In genomic region chr13:116795041-116795440, GRCm38 (mm10) we compare ENCODE assay signal across 27 mouse cellular contexts.
"Had no signal": no experiment of that assay in that cellular context is flagged by ENCODE, and none has a peak within 500 bp of the region (broad histone marks: within the 10 kb centered on the region; RNA-seq: fewer than 3 reads in every experiment).

No protein-coding gene starts in this region.

- H3K9ac ChIP-seq: heart, embryonic 12.5 days; hindbrain, embryonic 12.5 days; hindbrain, embryonic 14.5 days; intestine, embryonic 15.5 days; limb, embryonic 12.5 days; liver, embryonic 13.5 days; liver, embryonic 15.5 days; liver, postnatal 0 days had no signal

- H3K4me2 ChIP-seq: heart, embryonic 12.5 days; hindbrain, embryonic 12.5 days; hindbrain, embryonic 14.5 days; intestine, embryonic 15.5 days; limb, embryonic 12.5 days; liver, embryonic 11.5 days; liver, embryonic 13.5 days; liver, embryonic 15.5 days had no signal

- H3K4me3 ChIP-seq: gastrocnemius, adult 2 months; heart, embryonic 10.5 days; heart, embryonic 12.5 days; hindbrain, embryonic 10.5 days; hindbrain, embryonic 12.5 days; intestine, embryonic 15.5 days; layer of hippocampus, adult 2 months; left cerebral cortex, adult 2 months; limb, embryonic 10.5 days; limb, embryonic 12.5 days; liver, embryonic 13.5 days; liver, embryonic 15.5 days had no signal

- H3K4me1 ChIP-seq: heart, embryonic 10.5 days; heart, embryonic 12.5 days; hindbrain, embryonic 10.5 days; hindbrain, embryonic 12.5 days; intestine, embryonic 15.5 days; limb, embryonic 10.5 days; limb, embryonic 12.5 days; liver, embryonic 13.5 days; liver, embryonic 15.5 days had no signal

- H3K9me3 ChIP-seq: heart, embryonic 10.5 days; hindbrain, embryonic 10.5 days; hindbrain, embryonic 12.5 days; intestine, embryonic 15.5 days; limb, embryonic 10.5 days; limb, embryonic 12.5 days; liver, embryonic 13.5 days; liver, embryonic 15.5 days had no signal

- H3K27ac ChIP-seq: gastrocnemius, adult 2 months; heart, embryonic 10.5 days; hindbrain, embryonic 10.5 days; hindbrain, embryonic 12.5 days; hindbrain, embryonic 14.5 days; intestine, embryonic 15.5 days; layer of hippocampus, adult 2 months; left cerebral cortex, adult 2 months; limb, embryonic 10.5 days; limb, embryonic 12.5 days; liver, embryonic 13.5 days; liver, embryonic 15.5 days had no signal

- DNase-seq: gastrocnemius, adult 2 months; gastrocnemius, postnatal 10 days; gastrocnemius, postnatal 25 days; heart, adult 18-20 months; heart, postnatal 10 days; heart, postnatal 4 days; kidney, adult 11 months; kidney, adult 2 months; kidney, postnatal 10 days; kidney, postnatal 25 days; liver; liver, embryonic 13.5 days; liver, postnatal 0 days had no signal

- H3K36me3 ChIP-seq: heart, embryonic 10.5 days; heart, embryonic 12.5 days; hindbrain, embryonic 10.5 days; hindbrain, embryonic 12.5 days; intestine, embryonic 15.5 days; limb, embryonic 10.5 days; limb, embryonic 12.5 days; liver, embryonic 13.5 days; liver, embryonic 15.5 days had no signal

- H3K27me3 ChIP-seq: heart, embryonic 12.5 days; hindbrain, embryonic 12.5 days; intestine, embryonic 15.5 days; limb, embryonic 12.5 days; liver, embryonic 13.5 days; liver, embryonic 15.5 days had no signal

- ATAC-seq: hindbrain, embryonic 16.5 days; inflammation-experienced regulatory T-cells, adult 6 months; intestine, embryonic 15.5 days; liver, postnatal 0 days had no signal
